Mouse (Mus musculus): ENCODE measurements around the gene Akr1d1. TPM values are rescaled to one million over a fixed set of nuclear protein-coding genes. Genes with fewer than 3 reads are reported as not detected.

Gene Akr1d1
- total RNA-seq (2021), result not detected
- long read RNA-seq, result 0 reads

DNA sequence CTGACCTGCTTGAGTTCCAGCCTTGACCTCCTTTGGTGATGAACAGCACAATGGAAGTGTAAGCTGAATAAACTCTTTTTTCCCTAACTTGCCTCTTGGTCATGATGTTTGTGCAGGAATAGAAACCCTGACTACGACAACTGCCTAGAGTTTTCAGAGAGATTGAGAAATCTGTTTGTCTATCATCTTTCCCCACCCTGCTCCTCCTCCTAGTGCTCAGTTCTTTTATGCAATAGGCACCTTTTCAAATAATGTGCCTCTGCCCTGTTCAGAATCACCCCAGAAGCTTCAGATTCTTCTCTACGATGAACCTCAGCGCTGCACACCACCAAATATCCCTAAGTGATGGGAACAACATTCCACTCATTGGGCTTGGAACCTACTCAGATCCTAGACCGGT is at the start of gene Akr1d1:
TSS of gene Akr1d1 (plus strand) at position 234 of the 400 bp plus-strand sequence.
- DNase-seq (ENCODE audit: low spot score in 2 of 2), result no peak

DNA sequence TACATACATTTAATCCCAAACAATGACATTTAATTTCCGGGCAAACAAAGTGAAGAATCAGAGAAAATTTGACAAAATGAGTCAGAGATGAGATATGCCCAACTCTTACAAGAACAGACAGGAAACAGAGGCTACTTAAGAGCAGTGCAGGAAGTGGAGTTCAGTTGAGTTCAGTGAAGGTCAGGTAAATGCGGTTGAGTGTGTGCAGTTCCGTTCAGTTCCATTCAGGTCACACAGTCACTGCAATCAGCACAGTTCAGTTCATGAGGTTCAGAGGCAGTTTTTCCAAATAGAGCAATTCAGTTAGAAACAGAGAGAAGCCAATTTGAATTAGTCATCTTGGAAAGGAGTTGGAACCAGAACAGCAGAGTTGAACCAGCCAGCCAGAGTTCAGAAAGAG is 48.8 kb upstream of the Akr1d1 start:
- DNase-seq (ENCODE audit: low spot score in 2 of 2), result no peak

DNA sequence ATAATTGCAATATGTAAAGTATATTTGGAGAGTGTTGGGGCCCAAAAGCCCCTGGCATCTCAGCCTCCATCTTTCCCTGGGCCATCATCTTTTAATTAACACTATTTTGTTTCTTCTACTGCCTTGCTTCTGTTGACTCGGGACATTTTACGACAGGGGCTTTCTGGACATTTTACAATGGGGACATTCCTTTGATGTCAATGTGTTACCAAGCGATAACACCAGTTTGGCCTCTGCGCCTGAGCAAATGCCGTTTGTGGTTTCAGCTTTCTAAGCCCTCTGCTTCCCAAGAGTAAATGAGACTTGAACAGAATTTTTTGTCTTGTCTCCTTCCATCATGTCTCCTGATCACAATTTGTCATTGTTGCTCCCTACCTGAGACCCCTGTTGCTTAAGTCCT is 46.7 kb upstream of the Akr1d1 start:
- DNase-seq (ENCODE audit: low spot score in 2 of 2), result no peak

DNA sequence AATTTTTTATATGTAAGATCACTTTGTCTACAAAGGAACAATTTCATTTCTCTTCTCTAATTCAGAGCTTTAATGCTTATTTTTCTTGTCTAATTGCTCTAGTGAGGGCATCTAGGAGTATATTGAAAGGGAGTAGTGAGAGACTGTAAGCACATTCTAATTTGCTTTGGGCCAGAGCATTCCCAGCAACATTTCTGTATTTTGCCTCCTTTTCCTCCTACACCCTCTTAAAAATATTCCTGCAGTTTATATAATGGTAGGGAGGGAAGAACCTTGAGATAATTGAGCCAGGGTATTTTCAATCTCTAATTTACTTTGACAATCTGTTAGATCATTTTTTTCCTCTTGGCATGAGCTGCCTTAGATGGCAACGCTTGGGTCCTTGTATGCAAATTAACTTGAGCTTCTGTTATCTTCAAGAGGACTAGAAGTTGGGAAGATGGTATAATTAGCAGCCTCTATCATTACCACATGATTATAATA is 45.3 kb upstream of the Akr1d1 start:
- DNase-seq (ENCODE audit: low spot score in 2 of 2), result peak in 1 of 2 experiments; percentile 5

DNA sequence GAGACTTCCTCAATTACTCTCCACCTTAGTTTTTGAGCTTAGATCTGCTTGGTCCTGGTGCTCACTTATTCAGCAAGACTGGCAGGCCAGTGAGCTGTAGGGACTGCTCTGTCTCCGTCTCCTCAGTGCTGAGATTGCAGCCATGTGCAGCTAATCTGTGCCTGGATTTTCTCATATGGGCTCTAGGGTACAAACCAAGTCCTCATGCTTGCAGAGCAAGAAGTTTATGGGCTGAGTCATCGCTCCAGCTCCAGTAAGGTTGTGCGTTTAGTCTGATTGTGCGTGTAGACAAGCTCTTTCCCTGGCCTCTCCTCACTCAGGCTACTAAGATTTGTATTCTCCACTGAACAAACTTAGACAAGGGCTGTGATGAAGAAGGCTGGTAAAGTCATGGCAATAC is 43.5 kb upstream of the Akr1d1 start:
- no peak for DNase-seq (ENCODE audit: low spot score in 2 of 2)

DNA sequence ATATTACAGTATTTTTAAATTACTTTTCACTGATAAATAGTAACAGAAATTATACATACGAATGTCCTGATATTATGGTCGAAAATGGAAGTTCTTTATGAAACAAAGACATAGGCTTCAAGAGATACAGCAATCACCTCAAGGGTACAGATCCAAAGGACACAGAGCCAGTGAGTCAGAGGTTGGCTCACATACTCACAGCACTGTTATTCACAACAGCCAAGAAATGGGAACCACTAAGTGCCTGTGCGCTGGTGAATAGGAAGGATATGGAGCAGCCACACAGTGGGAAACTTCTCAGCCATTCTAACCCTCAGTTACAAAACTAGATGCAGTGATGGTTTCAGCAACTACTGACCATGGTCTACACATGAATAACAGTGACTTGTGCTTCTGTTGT is 37.7 kb upstream of the Akr1d1 start:
- no peak for DNase-seq (ENCODE audit: low spot score in 2 of 2)

DNA sequence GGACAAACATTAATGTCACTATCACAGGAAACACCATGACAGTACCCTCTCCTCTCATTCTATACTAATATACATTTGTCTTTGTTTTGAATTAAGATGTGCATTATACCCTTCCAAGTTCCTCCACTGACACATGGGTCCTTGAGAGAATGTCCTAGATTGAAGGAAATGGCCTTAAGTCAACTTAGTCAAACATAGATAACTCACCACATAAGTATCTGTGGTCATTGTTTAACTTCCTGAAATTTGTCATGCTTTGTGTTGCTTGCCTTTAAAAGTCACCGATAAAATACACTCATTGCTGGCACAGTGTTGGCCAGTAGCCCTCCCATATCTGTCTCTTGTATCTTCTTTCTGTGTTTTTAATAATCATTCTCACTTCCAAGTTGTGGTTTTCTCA is 35.0 kb upstream of the Akr1d1 start:
- DNase-seq (ENCODE audit: low spot score in 2 of 2), result no peak

DNA sequence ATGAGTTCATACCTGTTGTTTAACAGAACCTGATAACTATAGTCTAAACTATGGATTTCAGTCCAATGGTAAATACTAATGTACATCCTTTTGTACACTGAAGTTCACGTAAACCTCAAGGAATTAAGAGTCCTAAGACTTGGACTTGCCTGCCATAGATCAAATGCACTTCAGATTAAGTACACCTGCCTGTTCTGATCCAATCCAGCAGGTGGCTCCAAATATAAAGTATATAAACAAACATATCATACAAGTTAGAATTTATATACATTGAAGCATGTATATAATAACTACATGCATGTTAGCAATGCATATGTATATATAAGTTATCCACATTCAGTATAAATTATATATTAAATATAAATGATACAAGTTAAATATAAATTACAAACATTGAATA is 33.1 kb upstream of the Akr1d1 start:
- DNase-seq (ENCODE audit: low spot score in 2 of 2), result no peak

DNA sequence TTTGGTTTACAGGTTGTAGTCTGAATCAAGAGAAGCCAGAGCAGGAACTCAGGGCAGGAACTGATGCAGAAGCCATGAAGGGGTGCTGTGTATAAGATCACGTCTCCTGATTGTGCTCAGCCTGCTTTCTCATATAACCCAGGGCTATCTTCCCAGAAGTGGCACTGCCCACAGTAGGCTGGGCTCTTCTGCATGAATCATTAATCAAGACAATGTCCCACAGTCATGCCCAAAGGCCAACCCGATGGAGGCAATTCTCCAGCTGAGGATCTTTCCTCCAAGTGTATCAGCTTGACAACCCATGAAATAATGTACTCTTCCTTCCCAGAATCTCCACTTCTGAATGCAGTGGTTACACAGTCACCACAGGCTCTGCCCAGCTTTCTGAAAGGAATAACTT is 24.4 kb upstream of the Akr1d1 start:
- DNase-seq (ENCODE audit: low spot score in 2 of 2), result no peak

DNA sequence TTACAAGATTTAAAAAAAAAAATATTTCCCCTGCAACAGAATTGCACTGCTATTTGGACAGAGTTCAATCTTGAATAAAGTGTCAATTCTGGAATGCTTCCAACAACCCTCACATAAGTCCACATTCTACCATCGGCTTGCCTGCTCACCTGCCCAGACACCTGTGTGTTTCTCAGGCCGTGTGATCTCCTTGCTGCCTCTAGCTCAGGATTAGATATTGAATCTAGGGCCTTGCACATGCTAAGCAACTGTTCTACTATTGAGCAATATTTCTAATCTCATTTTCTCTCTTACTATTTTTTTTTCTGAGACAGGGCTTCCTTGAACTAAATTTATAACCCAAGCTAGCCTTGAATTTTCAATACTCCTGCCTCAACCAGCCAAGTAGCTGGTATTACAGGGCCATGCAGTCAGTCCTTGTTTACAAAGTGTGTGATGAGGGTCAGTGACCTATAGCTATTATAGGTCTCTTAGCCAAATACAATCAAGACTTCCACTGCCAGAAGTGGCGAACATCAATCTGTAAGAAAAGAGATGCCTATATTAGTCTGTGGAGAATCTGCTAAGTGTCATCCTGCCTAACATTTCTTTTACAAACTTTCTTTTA is 23.0 kb upstream of the Akr1d1 start:
- DNase-seq (ENCODE audit: low spot score in 2 of 2), result no peak

DNA sequence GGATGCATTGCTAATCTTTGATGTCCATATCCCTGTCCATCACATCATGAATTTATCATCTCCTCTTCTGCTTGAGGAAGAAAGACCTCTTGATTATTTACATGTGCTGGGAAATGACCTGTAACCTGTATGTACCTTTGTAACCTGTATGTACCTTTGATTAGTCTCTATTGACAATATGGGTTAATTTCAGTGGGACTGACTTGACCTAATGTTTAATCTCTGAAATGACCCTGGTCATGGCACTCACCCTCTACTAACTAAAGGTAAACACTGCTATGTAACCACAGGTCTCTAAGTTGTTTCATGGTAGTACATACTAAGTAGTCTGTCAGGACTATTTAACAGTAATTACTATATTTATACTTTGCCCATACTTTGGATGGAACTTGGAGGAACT is 19.2 kb upstream of the Akr1d1 start:
- no peak for DNase-seq (ENCODE audit: low spot score in 2 of 2)

DNA sequence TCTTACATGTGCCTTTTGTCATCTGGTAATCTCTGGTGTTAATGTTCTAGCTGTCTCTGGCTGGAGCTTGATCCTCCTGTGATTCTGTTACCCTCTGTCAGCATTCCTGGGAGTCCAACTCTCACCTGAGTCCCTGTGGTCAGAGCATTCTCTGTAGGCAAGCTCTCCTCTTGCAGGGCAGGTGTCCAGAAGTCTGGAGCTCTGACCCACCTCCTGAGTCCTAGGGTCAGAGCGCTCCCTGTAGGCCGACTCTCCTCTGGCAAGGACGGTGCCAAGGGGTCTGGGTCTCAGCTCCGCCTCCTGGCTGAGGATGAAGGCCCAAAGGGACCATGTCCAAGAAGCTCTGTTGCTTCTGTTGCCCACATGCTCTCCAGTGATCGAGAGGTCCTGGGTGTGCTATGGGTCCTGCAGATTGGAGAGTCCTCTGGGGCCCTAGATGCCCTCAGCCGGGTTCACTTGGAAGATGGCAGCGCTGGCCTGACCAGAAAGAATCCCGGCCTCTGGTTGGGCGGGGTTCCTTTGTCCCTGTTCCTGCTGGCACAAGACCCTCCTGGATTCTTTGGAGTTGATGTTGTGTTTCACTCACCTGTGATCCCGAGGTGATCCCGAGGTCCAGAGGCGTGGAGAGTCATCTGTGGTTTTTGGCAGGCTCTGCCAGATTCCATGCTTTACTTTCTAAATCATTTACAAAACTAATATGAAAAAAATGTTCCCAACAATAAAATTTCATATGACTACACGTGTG is 9.2 kb upstream of the Akr1d1 start:
- no peak for DNase-seq (ENCODE audit: low spot score in 2 of 2)

DNA sequence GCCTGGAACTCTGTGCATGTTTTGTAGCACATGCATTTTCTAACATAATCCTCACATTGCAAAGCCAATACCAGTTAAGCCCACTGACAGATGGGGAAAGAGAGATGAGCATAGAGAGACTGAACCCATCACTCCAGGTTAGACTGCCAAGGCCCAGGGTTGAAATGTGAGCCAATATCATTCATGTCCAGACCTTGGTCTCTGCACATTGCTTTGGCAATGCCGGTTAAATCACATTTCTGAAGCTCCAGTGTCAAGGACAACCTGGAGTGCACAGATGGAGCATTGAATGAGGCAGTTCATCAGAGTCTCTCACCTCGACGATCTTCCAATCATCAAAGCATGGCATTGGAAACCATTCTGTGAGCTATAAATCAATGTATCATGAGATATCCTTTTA is 2.1 kb downstream of the Akr1d1 start:
- DNase-seq (ENCODE audit: low spot score in 2 of 2), result no peak

DNA sequence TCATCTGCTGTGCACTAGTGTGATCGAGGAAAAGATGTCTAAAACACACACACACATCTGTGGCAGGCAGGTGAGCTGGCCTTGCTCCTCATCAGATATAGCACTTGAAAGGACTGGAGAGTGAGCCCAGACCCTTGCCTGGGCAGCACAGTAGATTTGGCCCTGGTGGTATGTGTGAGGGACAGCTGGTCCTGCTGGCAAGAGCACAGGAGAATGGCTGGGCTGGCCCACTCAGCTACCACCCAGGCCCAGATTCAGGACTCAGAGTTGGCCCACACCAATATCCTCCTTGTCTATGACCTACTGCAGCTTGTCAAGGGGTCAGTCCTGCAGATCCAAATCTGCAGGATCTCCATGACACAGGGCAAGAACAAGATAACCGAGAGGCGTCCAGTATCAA is 6.9 kb downstream of the Akr1d1 start:
- no peak for DNase-seq (ENCODE audit: low spot score in 2 of 2)

DNA sequence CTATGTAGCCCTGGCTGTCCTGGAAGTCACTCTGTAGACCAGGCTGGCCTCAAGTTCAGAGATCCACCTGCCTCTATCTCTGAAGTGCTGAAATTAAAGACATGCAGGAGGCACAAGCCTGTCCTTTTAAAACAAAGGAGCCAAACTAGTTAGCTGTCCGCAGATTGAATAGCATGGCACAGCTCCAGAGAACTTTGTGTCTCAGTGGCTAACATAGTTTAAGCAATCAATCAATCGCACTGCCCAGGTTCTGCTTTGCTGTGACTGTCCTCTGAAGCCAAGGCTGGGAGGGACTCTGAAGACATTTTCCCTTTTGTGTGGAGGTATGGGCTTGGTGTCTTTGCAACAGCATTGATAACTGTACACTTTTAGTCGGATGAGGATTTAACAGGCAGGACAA is 7.8 kb downstream of the Akr1d1 start:
- no peak for DNase-seq (ENCODE audit: low spot score in 2 of 2)

DNA sequence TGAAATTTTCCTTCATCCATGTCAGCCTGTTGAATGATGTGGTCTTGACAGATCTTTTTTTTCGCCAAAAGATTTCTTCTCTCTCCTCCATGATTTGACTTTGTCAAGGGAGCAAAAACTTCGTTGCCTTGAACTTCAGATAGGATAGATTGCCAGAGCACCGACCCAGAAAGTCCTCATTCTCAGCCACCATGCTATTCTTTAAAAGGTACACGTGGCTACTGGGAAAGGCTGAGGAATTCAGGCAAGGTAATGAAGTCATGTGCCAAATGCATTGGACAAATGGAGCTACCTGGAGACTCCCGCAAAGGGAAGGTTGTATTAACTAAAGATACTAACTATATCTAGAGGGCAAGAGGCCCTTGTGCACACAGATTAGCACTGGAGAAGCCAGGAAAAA is 8.8 kb downstream of the Akr1d1 start:
- no peak for DNase-seq (ENCODE audit: low spot score in 2 of 2)

DNA sequence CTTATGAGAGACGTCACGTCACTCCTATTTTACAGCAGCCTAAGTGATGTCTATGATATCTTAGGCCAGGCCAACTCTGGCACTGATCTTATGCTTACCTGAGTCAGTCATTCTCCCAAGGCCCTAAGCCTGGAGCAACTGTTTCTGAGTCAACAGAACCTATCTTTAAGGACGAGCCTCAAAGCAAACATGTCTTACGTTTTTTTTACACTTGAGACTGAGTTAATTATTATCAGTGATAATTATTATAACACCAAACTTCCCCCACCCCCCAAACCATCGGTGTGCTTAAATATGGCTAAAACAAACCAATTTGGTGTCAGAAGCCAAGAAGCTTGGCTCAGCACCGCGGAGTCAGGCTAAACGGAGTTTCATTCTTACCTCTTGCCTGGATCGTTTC is 9.4 kb downstream of the Akr1d1 start:
- DNase-seq (ENCODE audit: low spot score in 2 of 2), result no peak

DNA sequence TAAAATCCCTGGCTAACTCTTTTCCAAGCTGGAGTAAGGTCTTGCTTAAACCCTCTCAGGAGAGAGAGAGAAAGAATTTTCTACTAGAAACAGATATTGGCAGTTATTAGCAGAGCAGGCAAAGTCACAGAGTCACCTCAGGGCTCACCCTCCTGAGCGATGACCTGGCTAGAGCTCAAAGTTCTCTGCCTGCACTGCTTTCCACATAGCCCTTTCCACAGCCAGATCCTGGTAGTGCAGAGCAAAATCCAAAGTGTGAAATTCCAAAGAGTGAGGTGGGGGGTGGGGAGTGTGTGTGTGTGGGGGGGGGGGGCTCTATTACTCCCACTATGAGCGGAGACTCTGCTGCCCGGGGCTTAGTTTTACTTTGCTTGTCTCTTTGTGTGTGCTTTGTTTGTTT is 10.1 kb downstream of the Akr1d1 start:
- DNase-seq (ENCODE audit: low spot score in 2 of 2), result no peak

DNA sequence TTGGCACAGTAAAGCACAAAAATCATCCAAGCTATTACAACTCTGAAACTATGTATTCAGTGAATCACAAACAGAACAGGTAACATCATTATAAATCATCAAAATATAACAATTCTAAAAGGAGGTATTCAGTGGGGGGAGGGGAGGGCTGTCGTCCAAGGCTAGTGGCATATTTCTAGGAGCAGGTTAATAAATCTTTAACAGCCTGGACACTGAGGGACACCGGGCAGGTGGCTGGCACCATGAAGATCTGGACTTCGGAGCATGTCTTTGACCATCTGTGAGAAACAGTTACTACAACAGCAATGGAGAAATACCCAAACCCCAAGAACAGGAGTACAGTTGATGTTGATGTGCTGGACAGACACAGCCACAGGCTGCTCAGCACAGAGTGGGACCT is 11.2 kb downstream of the Akr1d1 start:
- no peak for DNase-seq (ENCODE audit: low spot score in 2 of 2)

DNA sequence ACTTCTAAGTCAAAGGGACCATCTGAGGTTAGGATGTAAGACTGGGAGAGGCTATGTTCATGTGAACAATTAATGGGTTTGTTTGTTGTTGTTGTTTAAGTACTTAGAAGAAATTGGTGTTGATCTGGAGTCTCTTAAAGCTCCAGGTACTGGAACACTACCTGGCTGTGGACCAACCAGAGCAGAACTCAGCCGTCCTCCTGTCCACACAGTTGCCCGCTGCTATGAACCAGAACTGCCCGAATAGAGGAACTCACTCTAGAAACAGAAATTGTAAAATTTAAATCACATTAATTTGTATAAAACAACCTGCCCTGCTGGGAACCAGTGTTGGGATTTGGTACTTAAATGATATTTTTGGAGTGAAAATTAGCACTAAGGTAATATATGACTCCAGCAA is 12.2 kb downstream of the Akr1d1 start:
- DNase-seq (ENCODE audit: low spot score in 2 of 2), result no peak

DNA sequence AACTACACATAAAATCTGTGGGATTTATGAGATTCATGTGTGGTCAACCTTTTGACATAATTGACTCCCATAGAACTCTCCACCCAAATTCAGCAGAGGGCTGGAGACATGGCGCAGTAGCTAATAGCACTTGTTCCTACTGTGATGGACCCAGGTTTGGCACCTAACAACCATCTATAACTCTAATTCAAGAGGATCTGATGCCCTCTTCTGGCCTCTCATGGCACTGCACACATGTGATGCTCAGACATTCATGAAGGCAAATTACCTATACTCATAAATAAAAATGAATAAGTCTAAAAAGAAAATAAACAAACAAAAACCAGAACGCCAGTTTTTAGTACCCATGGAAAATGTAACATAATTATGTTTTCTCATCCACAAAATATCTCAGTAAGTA is 22.8 kb downstream of the Akr1d1 start:
- DNase-seq (ENCODE audit: low spot score in 2 of 2), result peak in 1 of 2 experiments; percentile 12

DNA sequence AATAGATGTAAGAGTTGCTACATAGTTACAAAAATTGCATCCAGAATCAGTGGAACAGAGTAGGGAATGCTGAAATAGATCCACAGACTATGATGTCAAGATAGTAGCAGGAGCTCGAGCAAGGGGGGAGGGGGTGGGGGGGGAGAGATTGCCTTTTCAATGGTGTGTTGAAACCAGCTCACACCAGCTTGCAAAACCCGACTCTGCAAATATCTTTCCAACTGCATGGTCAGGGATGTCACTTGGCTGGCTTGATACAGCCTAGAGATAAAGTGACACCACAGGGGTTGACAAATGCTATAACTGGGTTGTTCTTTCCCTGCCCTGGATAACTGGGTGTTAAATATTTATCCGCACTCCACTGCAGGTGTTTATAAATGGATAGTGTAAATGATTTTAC is 24.0 kb downstream of the Akr1d1 start:
- DNase-seq (ENCODE audit: low spot score in 2 of 2), result no peak

DNA sequence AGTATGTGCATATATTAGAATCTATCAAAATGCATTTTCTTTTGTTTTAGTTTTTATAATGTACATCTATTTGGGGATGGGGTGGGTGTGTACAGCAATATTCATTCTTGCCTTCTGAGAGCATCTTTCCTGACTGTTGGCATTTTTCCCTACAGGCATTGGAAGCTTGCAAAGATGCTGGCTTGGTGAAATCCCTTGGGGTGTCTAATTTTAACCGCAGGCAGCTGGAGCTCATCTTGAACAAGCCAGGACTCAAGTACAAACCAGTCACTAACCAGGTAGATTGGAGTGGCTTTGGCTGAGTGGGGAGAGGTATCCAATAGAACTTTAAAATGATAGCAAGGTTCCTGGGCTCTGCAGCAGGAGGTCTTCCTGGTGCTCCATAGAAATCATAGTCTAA is 24.4 kb downstream of the Akr1d1 start:
- DNase-seq (ENCODE audit: low spot score in 2 of 2), result no peak
